Mouse (Mus musculus): Measurements from ENCODE around the gene Ssbp4.
"Not testable (repeated sequence)": the region's sequence is repeated elsewhere in the genome, so short reads cannot be mapped to it uniquely, and the experiment has no call there.

Gene Ssbp4

DNA sequence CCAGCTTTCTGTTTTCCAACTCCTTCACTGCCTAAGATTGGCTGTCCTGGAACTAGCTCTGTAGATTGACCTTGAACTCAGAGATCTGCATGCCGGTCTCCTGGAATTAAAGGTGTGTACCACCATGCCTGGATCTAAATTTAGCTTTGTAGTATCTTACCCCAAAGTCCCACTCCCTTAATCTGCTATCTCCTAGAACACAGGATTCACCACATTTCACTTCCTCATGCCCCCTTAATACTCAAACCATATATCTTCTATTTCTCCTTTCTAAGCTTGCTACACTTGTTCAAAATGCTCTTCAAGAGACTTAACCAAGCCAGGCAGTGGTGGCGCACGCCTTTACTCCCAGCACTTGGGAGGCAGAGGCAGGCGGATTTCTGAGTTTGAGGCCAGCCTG is 20.7 kb downstream of the Ssbp4 start:
- DNase-seq (ENCODE audit: low spot score in 2 of 2) = not testable (repeated sequence)

DNA sequence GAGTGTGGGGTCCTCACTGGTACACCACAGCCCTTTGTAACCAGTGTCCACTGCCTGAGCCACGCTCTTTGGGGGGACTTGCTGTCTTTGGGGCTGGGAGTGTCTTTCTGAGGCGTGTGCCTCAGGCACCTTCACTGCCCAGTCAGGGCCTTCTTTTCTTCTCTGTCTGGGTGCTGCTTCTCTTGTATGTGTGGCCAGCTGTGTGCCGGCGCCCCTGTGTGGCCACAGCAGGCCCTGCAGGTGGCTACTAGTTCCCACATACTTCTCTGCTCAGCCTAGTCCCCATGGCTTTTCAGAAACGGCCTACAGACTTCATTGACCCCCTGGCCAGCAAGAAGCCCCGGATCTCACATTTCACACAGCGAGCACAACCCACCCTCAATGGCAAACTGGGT is 23.4 kb downstream of the Ssbp4 start:
- no peak for DNase-seq (ENCODE audit: low spot score in 2 of 2)

DNA sequence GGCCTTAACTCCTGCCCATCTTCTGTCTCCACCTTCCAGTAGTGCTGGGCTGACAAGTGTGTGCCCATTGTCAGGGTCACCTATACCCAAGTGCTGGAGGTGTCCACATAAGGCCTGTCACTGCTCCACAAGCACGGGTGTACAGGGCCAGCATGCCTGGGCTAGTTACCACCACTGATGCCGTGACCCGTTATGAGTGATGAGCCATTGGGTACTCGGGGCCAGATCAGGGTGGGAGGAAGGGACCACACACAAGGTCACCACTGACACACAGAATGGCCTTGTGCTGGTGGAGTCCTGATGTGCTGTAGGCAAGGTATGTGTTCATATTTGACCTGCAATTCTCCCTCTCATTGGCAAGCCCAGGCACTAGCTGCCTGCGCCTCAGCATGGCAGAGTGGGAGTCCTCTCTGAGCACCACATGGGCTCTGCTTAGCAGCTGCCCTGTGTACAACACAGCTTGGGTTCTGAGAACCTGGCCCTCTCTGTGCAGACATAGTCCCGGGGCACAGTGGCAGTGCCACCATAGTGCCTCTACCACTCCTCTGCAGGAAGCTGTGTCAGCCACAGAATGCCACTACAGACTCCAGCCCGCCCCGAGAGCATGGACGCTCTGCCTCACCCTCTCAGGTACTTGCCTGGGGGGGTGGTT is 23.9 kb downstream of the Ssbp4 start:
- no peak for DNase-seq (ENCODE audit: low spot score in 2 of 2)

DNA sequence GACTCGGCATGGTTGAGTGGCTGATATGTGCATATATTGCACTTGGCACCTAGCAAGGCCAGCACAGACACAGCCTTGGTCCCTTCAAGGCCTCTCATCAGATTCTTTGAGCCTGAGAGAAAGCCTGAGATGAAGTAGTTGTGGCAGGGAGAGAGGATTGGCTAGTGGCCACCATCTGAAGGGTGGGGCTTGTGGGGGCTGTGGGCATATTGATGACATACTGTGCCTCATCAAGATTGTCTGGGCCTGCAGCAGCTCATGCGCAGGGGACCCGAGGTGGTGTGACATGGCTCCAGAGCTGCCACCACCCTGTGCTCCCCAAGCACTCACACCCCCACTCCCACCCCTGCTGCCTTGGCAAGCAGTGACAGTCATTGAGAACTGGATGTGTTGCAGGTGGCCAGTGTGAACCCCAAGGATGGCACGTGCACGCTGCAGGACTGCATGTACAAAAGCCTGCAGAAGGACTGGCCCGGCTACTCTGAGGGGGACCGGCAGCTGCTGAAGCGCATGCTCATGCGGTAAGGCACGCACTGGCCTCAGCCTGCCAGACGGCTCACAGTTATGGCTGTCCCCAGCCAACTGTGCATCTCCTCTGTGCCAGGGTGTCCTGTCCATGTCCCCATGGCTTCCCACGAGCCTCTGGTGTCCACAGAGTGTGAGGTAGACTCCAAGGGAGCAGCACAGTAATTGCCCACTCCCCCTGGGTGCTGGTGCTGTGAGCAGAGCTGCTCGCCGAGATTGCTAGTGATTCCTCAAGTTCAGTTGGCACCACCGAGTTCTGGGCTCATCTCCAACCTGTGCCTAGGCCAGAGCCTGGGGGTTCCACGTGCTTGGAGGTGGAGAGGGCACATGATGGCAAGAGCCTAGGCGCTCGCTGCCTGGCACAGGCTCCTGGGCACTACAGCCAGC is 24.9 kb downstream of the Ssbp4 start:
- no peak for DNase-seq (ENCODE audit: low spot score in 2 of 2)

DNA sequence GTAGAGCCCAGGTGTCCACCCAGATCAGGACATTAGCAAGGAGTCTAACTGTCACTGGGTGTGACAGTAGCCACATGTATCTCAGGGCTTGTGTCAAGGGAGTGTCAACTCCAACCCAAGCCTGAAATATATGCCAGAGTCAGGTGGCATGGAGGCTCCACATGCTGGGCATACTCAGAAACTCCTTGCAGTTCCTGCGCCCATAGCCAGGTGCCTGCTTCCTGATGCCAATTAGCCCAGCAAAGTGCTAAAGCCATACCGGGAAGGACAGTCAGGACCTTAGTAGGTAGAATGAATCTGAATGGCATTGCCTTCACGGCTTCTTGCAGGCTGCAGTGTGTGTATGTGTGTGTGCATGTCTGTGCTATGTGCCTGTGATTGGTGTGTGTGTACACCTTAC is 31.5 kb downstream of the Ssbp4 start:
- DNase-seq (ENCODE audit: low spot score in 2 of 2) = no peak

DNA sequence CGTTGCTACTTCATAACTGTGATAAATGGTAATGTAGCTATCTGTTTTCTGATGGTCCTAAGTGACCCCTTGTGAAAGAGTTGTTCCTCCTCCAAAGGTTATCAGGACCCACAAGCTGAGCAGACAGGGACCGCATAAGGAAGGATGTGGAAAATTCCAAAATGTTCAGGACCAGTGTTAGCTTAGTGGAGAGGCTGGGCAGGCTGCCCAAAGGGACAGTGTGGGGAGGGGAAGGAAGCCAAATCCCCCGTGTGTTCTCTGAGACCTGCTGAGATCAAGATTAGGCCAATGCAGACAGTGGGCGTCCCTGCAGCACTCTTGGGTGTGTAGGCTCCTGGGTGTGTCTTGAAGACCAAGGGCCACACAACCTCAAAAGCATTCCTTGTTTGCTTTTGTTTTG is 33.8 kb downstream of the Ssbp4 start:
- DNase-seq (ENCODE audit: low spot score in 2 of 2) = no peak

DNA sequence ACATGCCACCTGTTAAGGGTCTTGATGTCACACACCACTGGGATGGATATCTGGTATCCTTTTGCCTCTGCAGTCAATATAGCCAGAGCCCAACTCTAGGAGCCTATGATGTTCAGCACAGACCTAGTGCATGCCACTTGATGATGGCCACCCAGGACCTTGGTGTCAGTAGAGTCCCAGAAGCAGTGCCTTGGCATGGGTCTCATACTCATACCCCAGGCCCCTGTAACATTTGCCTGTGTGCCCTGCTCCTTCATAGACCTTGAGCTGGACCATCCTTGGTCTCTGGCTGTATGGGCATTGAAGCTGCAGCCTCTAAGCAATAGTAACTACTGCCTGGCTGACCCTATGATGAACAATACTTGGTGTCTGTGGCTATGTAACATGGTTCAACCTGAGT is 34.4 kb downstream of the Ssbp4 start:
- no peak for DNase-seq (ENCODE audit: low spot score in 2 of 2)

DNA sequence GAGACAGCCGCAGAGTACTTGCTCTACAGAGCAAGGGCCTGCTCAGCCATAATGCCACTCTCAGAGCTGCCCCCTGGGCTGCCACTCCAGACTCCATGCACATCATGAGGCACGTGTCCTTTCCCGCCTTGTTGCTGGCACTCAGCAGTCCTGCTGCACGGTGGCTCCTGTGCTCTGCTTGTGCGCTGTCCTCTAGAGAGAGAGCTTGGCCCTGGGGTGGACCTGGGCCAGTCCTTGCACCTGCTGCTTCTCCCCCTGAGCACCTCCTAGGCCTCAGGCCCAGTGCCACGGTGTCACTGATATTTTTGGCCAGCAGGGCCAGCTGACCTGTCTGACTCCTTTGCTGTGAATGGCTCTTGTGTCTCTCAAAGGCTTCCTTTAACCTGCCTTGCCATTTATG is 37.7 kb downstream of the Ssbp4 start:
- DNase-seq (ENCODE audit: low spot score in 2 of 2) = no peak

DNA sequence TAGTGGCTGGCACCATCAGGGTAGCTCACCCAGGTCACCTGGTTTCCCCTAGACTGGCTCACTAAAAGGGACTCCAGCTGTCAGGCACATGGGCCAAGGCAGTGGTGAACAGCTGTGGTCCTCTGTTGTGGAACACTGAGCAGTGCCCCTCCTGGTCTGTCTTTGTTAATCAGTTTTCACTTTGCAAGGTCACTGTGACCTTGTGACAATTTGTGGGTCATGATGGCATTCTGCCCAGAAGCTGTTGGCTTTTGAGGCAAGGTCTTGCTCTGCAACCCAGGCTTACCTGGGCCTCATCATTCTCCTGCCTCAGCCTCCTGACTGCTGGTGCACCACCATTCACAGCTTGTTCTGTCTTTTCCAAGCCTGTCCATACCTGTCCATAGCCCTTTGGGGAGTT is 38.3 kb downstream of the Ssbp4 start:
- no peak for DNase-seq (ENCODE audit: low spot score in 2 of 2)

DNA sequence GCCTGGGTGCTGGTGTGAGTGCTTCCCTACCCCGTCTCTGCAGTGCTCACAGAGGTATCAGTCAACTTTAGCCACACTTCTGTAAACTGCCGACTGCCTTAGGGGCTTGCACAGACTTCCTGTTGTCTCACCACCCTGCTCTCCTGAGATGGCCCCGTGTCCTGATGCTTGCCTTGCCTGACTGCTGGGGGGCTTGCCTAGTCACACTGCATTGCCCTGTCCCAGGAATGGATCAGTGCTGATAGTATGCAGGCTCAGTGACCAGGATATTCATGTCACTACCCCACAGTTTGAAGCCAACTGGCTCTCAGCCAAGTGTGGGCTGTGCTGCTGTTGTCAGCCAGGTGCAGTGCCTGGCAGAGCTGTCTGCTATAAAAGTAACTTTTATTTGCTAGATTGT is 43.1 kb downstream of the Ssbp4 start:
- DNase-seq (ENCODE audit: low spot score in 2 of 2) = no peak

DNA sequence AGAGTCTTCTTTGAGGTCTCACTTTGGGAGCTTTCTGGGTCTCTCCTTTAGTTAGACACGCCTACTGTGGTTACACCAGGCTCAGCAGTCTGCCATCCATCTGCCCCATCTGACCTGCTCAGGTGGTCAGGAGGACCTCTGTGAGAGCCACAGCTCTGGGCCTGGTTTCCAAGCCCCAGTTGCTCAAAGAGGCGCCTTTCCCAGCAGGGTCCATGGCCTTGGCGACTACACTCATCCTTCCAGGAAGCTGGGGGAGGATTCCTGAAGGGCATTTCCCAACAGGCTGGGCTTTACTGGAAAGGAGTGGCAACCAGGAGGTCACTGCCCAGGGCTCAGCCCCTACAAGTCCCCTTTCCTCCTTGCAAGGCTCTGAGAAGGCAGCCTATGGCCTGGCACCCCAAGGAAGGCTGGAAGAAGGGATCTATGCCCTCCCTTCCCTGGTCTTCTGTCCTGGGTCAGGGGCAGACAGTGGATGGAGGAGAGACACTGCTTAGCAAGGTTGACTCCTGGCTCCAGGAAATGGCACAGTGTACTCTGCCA is 43.9 kb downstream of the Ssbp4 start:
- no peak for DNase-seq (ENCODE audit: low spot score in 2 of 2)

DNA sequence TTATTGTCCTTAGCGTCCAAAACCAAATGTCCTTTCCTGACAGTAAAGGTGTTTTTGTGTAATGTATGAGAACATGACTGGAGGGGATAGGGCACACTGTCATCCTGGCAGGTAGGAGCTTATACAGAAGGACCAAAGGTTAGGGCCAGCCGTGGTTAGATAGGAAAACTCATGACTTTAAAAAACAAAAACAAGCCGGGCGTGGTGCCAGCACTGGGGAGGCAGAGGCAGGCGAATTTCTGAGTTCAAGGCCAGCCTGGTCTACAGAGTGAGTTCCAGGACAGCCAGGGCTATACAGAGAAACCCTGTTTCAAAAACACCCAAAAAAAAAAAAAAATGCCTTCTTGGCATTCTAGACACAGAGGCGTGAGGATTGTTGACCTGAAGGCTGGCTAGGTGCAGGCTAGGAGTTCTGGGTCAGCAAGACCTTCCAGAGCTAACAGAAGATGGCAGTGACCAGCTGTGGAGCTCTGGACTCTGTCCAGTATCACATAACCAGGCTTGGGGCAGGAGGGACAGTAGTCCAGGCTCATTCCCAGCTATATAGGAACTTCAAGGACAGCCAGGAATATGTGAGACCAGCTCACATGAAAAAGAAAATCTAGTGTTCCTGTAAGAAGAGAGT is 44.8 kb downstream of the Ssbp4 start:
- DNase-seq (ENCODE audit: low spot score in 2 of 2) = no peak

DNA sequence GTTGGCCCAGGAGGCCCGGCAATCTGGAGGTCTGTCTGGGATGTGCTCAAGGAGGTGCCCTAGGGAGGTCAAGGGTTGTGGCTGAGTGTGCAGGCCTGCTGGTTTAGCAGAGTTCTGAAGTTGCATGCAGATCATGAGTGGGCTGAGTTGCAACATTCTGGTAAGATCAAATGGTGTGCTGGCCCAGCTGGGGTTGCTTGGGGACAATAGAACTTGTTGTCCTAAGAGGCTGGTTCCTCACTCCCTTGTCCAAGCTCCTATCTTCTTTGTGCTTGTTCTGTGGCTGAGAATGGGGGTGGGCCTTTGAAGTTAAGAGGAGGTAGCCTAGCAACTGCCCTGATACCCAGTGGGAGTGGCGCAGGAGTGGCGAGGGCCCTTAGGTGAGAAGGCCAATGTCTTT is 45.9 kb downstream of the Ssbp4 start:
- DNase-seq (ENCODE audit: low spot score in 2 of 2) = no peak

DNA sequence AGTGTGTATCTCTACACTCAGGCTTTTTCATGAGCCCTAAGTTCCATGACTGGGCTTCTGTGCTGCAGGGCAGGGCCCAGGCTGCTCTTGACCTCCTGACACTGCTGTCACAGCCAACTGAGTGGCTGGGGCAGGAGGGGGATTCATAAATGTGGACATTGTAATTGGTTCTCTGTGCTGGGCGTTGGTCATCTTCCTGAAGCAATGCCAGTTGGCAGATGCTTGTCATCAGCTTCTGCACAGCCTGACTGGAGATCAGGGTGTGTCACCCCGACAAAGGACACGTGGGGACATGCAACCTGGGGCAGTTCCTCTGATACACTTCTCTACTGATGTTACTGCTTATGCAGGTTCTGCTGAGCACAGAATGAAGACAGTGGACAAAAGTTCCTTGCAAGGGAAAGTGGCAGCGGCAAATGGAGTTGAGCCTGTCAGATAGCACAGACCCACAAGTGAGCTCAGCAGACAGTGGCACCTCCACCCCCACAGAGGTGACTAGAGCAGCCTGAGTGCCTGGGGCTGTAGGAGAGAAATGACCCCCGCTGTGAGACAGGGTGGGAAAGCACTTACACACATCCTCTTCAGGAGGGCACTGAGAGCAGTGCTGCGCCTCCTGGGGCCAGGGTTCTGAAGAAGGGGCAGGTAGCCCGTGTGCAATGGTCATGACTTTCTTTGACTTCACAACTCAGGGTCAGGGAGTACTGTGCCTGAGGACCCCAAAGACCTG is 46.7 kb downstream of the Ssbp4 start:
- DNase-seq (ENCODE audit: low spot score in 2 of 2) = no peak

DNA sequence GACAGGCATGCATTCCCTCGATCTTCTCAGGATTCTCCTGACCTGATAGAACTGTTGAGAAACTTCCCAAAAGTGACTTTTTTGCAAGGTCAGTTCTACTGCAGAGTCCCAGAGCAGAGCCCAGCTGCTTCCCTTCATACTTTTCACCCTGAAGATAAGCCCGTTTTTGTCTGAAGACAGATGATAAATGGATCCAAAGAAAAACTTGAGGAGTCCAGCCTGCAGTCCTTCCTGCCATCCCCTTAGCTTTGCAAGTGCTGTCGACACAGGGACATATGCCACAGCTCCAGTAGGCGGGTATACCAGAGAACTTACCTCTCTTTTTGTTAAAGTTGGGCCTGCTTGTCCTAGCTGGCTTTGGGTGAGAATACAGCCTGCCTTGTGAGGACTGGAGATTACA is 47.3 kb downstream of the Ssbp4 start:
- no peak for DNase-seq (ENCODE audit: low spot score in 2 of 2)

DNA sequence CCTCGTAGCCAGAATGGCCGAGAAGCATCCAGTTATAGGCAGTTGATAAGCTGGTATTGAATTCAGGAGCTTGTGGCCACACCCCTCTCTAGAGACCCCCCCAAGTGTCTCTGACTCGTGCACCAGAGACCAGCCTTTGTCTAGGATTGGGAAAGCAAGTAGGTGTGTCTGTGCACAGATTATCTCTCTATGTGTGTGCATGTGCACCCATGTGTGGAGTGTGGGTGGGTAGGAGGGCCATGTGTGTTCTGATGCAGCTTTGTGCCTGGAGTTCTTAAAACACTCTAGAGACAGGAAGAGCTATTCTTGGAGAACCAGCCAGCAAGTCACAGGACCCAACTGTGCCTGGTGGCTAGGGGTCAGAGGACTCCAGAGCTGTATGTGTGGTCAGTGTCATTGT is 48.1 kb downstream of the Ssbp4 start:
- no peak for DNase-seq (ENCODE audit: low spot score in 2 of 2)

DNA sequence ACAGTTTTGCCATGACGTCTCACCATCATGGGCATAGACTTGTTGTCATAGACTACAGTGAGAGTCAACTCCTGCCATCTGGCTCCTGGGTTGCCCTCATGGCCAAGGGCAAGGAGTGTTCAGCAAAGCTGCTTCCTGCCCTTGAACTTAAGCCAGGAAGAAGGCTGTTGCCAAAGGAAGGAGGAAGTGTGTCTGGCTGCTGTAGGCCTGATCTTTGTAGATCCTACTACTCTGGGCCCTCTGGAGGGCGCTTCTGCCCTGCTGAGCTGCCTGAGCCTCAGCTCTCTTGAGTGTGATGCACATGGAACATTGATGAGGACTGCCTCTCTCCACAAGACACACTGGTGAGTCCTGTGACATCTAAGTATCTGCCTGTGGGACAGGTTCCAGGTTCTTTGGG is 48.6 kb downstream of the Ssbp4 start:
- no peak for DNase-seq (ENCODE audit: low spot score in 2 of 2)

DNA sequence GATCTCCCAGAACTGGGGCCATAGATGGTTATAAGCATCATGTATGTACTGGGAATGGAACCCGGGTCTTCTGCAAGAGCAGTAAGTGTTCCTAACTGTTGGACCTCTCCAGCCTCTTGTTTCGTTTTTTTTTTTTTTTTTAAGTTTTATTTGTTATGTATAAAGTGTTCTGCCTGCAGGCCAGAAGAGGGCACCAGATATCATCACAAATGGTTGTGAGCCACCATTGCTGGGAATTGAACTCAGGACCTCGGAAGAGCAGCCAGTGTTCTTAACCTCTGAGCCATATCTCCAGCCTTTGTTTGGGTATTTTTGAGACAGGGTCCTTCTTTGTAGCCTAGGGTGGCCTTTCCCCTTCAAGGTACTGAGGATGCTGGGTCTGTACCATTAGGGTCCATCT is 49.7 kb downstream of the Ssbp4 start:
- DNase-seq (ENCODE audit: low spot score in 2 of 2) = no peak

DNA sequence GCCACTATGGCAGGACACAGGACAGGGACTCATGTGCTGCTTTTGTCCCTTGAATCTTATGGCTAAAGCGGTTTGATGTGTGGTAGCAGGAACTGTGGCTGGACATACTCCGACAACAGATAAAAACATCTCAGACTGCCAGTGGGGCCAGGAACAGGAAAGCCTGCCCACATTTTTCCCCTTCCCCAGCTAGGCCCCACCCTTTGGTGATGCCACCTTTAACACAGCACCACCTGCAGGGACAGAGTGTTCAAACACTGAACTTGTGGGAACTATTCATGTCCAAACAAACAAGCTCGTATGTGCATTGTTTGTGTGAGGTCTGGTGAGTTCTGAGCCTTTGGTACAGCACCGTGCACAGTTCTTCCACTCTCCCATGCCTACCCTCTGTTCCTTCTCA is 50.3 kb downstream of the Ssbp4 start:
- no peak for DNase-seq (ENCODE audit: low spot score in 2 of 2)

DNA sequence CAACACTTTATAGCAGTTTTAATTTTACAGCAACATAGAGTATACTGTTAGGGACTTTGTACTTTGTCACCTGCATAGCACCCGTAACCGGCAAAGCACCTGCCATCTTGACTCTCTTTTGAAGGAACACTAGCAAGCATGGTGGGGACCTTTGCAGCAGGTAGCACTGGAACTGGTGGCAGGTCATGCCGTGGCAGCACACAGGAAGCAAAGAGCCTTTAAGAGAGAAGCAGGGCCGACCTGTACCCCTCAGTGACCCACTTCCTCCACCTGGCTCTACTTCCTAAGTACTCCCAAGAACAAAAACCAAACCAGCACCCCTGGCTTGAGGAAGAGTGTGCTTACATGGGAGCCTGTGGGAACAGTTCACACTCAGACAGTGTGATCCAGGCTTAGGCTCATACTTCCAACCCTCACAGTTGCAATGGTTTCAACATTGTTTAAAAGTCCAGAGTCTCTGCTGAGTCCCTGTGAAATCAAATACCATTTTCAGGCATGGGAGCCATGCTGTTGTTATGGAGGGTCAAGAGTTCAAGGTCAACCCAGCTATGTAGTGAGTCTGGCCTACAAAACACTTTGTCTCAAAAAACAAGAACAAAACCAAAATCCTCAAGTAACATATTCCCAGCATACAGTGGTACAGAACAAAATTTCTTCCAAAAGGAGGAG is 53.5 kb downstream of the Ssbp4 start:
- no peak for DNase-seq (ENCODE audit: low spot score in 2 of 2)

DNA sequence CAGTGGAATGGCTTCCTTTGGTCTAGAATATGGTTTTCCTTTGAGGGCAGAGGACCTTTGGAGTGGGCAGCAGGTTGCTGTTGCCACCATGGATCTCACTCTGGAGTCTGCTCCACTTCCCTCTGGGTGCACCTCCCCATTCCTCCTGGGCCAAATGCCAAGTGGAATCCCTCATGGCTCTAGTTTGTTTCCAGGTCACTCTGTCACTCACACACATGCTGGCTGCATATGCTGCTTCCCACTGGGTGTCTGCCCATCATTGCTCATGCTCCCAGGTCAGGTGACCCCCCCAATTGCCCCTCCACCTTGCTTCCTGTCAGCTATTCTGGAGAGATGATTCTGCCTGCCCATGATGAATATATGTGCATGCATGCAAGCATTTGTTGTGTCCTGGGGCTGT is 54.9 kb downstream of the Ssbp4 start:
- no peak for DNase-seq (ENCODE audit: low spot score in 2 of 2)

DNA sequence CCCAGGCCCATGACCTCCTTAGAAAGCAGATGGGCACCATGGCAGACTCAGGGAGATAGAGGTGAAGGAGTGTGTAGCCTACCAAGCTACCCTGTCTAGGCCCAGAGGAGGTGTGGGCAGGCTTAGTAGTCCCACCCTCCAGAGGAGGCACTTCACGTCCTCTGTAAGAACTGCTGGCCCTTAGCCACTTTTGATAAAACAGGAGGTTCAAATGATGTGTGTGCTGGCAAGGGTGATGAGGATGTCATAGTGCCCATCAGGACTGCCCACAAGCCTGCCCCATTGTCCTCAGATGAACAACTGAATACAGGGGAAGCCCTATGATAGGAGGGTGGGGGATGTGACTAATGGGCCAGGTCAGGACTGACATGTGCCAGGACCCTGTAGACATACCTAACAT is 55.8 kb downstream of the Ssbp4 start:
- DNase-seq (ENCODE audit: low spot score in 2 of 2) = no peak

Data from frontal cortex, postnatal 36 days (tissue).